Mouse (Mus musculus): ENCODE measurements around the gene Cyth1. TPM values are rescaled to one million over a fixed set of nuclear protein-coding genes. Genes with fewer than 3 reads are reported as not detected.

Gene Cyth1
- polyA plus RNA-seq, 1 experiment from 2014 or later: 24.9 TPM

DNA sequence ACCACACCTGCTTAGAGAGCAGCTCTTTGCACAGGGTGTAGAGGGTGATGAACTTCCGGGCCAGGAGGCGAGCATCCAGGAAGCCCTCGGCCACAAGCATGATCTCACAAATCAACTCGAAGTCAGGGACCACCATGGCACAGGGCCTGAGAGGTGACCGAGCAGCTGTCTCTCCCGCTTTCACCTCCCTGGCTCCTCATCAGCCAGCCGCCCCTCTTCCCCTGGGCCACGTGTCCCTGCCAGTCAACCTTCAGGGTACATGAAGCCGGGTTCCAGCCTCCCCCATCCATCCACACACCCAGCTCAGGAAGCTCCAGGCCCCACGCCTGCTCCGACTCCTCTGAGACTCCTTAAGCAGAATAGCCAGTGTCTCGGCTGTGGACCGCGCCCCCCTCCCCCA lies 166.1 kb downstream of the Cyth1 start:
- no peaks in the 10 kb centered on the region for H3K27me3 ChIP-seq
- no peaks in the 10 kb centered on the region for H3K4me1 ChIP-seq (replicated peaks)
- H3K4me3 ChIP-seq: no peak overlapping the region
- no peak for ATAC-seq (ENCODE audit: low FRiP score, low read depth)
- 88% methylated on average over 14 of the region's 14 CpGs for WGBS
- H3K36me3 ChIP-seq: no peaks in the 10 kb centered on the region
- no peak overlapping the region for H3K27ac ChIP-seq (replicated peaks)
- no peaks in the 10 kb centered on the region for H3K9me3 ChIP-seq
- no peak overlapping the region for H3K9ac ChIP-seq
- no peak overlapping the region for H3K4me2 ChIP-seq

Other genes with a start within 250 kb of the Cyth1 start
- 0.18 and 0.23 TPM in 2 replicates for gene Dnah17, start 118.0 kb downstream of the Cyth1 start, polyA plus RNA-seq (2015; fragmentation: Nextera tagmentation; extraction: Ambion mirVana)
- 16.8 and 19.8 TPM in 2 replicates for gene Usp36, start 41.7 kb upstream of the Cyth1 start, polyA plus RNA-seq (2015; fragmentation: Nextera tagmentation; extraction: Ambion mirVana)
- 0.08 and 0.34 TPM in 2 replicates for gene Cep295nl, start 93.9 kb upstream of the Cyth1 start, polyA plus RNA-seq (2015; fragmentation: Nextera tagmentation; extraction: Ambion mirVana)
- gene Timp2, start 107.1 kb upstream of the Cyth1 start, polyA plus RNA-seq (2015; fragmentation: Nextera tagmentation; extraction: Ambion mirVana): 83.4 and 91.2 TPM in 2 replicates
- gene Lgals3bp, start 153.5 kb upstream of the Cyth1 start, polyA plus RNA-seq (2015; fragmentation: Nextera tagmentation; extraction: Ambion mirVana): 5.9 and 8.3 TPM in 2 replicates
- 30.8 and 33.7 TPM in 2 replicates for gene Cant1, start 170.5 kb upstream of the Cyth1 start, polyA plus RNA-seq (2015; fragmentation: Nextera tagmentation; extraction: Ambion mirVana)
- gene C1qtnf1, start 179.6 kb upstream of the Cyth1 start, polyA plus RNA-seq (2015; fragmentation: Nextera tagmentation; extraction: Ambion mirVana): 5.1 and 5.3 TPM in 2 replicates
- gene Engase, start 228.2 kb upstream of the Cyth1 start, polyA plus RNA-seq (2015; fragmentation: Nextera tagmentation; extraction: Ambion mirVana): 6.8 and 7.7 TPM in 2 replicates